Mouse (Mus musculus) embryonic facial prominence, embryonic 15.5 days (tissue): Measurements from ENCODE around the gene Tpgs1. TPM values are rescaled to one million over a fixed set of nuclear protein-coding genes. Genes with fewer than 3 reads are reported as not detected.

Source experiments
- ATAC-seq: fragments of 200-750 bp; cut with Nextera tagmentation; 2 replicates; pipeline ENCODE4 v1.8.0; 2017; ENCODE audit warnings: low read depth, moderate TSS enrichment; ENCODE audit not compliant: insufficient number of reproducible peaks, low FRiP score, low TSS enrichment
- H3K27ac ChIP-seq: fragments of 300-500 bp; sonication (generic); replicated peaks from 2 replicates; pipeline ENCODE4 v1.5.1; 2015; ENCODE audit warnings: mild to moderate bottlenecking, inconsistent platforms
- H3K27me3 ChIP-seq: fragments of 300-500 bp; sonication (generic); 2 replicates; pipeline ENCODE4 v1.6.1; 2015; ENCODE audit warnings: inconsistent platforms
- H3K36me3 ChIP-seq: fragments of 300-500 bp; sonication (generic); 2 replicates; pipeline ENCODE4 v1.6.1; 2015; ENCODE audit warnings: mild to moderate bottlenecking, inconsistent platforms
- H3K4me1 ChIP-seq: fragments of 300-500 bp; sonication (generic); 2 replicates; pipeline ENCODE4 v1.6.1; 2015; ENCODE audit warnings: inconsistent platforms
- H3K4me2 ChIP-seq: fragments of 300-500 bp; sonication (generic); replicated peaks from 2 replicates; pipeline ENCODE4 v1.6.1; 2015; ENCODE audit warnings: mild to moderate bottlenecking, inconsistent platforms
- H3K4me3 ChIP-seq: fragments of 300-500 bp; sonication (generic); replicated peaks from 2 replicates; pipeline ENCODE4 v1.5.1; 2015; ENCODE audit warnings: mild to moderate bottlenecking, inconsistent platforms
- H3K9ac ChIP-seq: fragments of 300-500 bp; sonication (generic); 2 replicates; pipeline ENCODE4 v1.6.1; 2015; ENCODE audit warnings: inconsistent platforms
- H3K9me3 ChIP-seq: fragments of 300-500 bp; sonication (generic); replicated peaks from 2 replicates; pipeline ENCODE4 v1.6.1; 2016; ENCODE audit warnings: inconsistent platforms
- WGBS: fragments of 180-500 bp; shearing (Covaris S2); methylation state at CpG from one replicate; pipeline ENCODE4 v1.1.7; 2015; 5-methylcytosine and 5-hydroxymethylcytosine counted together
- polyA plus RNA-seq: library from polyadenylated mRNA; unstranded; fragments of >200 nt; fragmentation: Nextera tagmentation; extraction: Ambion mirVana; gene quantifications from 2 replicates; pipeline ENCODE4 v1.2.1, GENCODE M21; 2015

The Tpgs1 gene
- polyA plus RNA-seq, 1 experiment from 2014 or later: 62.4 TPM

GRCm38 (mm10) chr10:79645711-79646110 lies 23.5 kb upstream of the Tpgs1 start, which contains the start of gene Odf3l2:
Gene Odf3l2 (minus strand): TSS chr10:79645738.
- Histone ChIP-seq H3K27ac (no peak within 1 kb of the TSS), H3K36me3 (no peaks in the 10 kb centered on the region), H3K4me3 (no peak within 1 kb of the TSS), H3K4me2 (no peak within 1 kb of the TSS), H3K9ac (no peak within 1 kb of the TSS), H3K9me3 (no peaks in the 10 kb centered on the region), H3K4me1 (no peaks in the 10 kb centered on the region), H3K27me3 (no peaks in the 10 kb centered on the region)
- no peak for ATAC-seq
- WGBS: 55% methylated on average over 8 of the region's 8 CpGs

GRCm38 (mm10) chr10:79649070-79649751 lies 20.0 kb upstream of the Tpgs1 start:
- 27% methylated on average over 7 of the region's 7 CpGs for WGBS
- H3K27me3 ChIP-seq: 0 out of 2 replicates have a peak, but pooled peaks cover 2% of the 10 kb centered on the region
- H3K4me2 ChIP-seq: no peak overlapping the region
- no peaks in the 10 kb centered on the region for H3K9me3 ChIP-seq
- ATAC-seq: no peak
- no peak overlapping the region for H3K4me3 ChIP-seq
- no peaks in the 10 kb centered on the region for H3K36me3 ChIP-seq
- no peak overlapping the region for H3K27ac ChIP-seq
- H3K9ac ChIP-seq: no peak overlapping the region
- H3K4me1 ChIP-seq: no peaks in the 10 kb centered on the region

GRCm38 (mm10) chr10:79652789-79653188 lies 16.4 kb upstream of the Tpgs1 start:
- ATAC-seq: no peak
- H3K9ac ChIP-seq: no peak overlapping the region
- H3K36me3 ChIP-seq: no peaks in the 10 kb centered on the region
- H3K4me2 ChIP-seq: no peak overlapping the region
- no peaks in the 10 kb centered on the region for H3K9me3 ChIP-seq
- no peak overlapping the region for H3K4me3 ChIP-seq
- no peak overlapping the region for H3K27ac ChIP-seq
- 62% methylated on average over 7 of the region's 7 CpGs for WGBS
- no peaks in the 10 kb centered on the region for H3K4me1 ChIP-seq
- 0 out of 2 replicates have a peak, but pooled peaks cover 2% of the 10 kb centered on the region for H3K27me3 ChIP-seq

GRCm38 (mm10) chr10:79654946-79655395 lies 14.2 kb upstream of the Tpgs1 start:
- Histone ChIP-seq H3K9ac (no peak overlapping the region), H3K9me3 (no peaks in the 10 kb centered on the region), H3K4me2 (no peak overlapping the region), H3K4me3 (no peak overlapping the region), H3K4me1 (no peaks in the 10 kb centered on the region), H3K27ac (no peak overlapping the region), H3K27me3 (0 out of 2 replicates have a peak, but pooled peaks cover 2% of the 10 kb centered on the region), H3K36me3 (no peaks in the 10 kb centered on the region)
- 28% methylated on average over 1 of the region's 1 CpGs for WGBS
- ATAC-seq: no peak

- ATAC-seq: no peak
- no peak overlapping the region for H3K9ac ChIP-seq
- H3K4me2 ChIP-seq: no peak overlapping the region
- no peaks in the 10 kb centered on the region for H3K36me3 ChIP-seq
- H3K4me1 ChIP-seq: no peaks in the 10 kb centered on the region
- H3K27me3 ChIP-seq: no peaks in the 10 kb centered on the region
- 17% methylated on average over 4 of the region's 4 CpGs for WGBS
- no peak overlapping the region for H3K27ac ChIP-seq
- no peaks in the 10 kb centered on the region for H3K9me3 ChIP-seq
- H3K4me3 ChIP-seq: no peak overlapping the region
Observed at GRCm38 (mm10) chr10:79658829-79659228, 10.3 kb upstream of the Tpgs1 start.

GRCm38 (mm10) chr10:79660298-79660697 lies 8.9 kb upstream of the Tpgs1 start:
- Histone ChIP-seq H3K9me3 (no peaks in the 10 kb centered on the region), H3K36me3 (no peaks in the 10 kb centered on the region), H3K4me3 (no peak overlapping the region), H3K27ac (no peak overlapping the region), H3K27me3 (no peaks in the 10 kb centered on the region), H3K9ac (no peak overlapping the region), H3K4me1 (peaks cover 3% of the 10 kb centered on the region; the same call in 1 of the 2 replicates), H3K4me2 (no peak overlapping the region)
- 81% methylated on average over 2 of the region's 2 CpGs for WGBS
- no peak for ATAC-seq

GRCm38 (mm10) chr10:79661861-79662260 lies 7.3 kb upstream of the Tpgs1 start:
- WGBS: 53% methylated on average over 3 of the region's 3 CpGs

GRCm38 (mm10) chr10:79664131-79664665 lies 5.0 kb upstream of the Tpgs1 start, which contains the start of gene Madcam1:
Gene Madcam1 (plus strand): TSS chr10:79664559.
- Histone ChIP-seq H3K36me3 (no peaks in the 10 kb centered on the region), H3K4me1 (peaks cover 3% of the 10 kb centered on the region; the same call in 1 of the 2 replicates), H3K27ac (no peak within 1 kb of the TSS), H3K9me3 (no peaks in the 10 kb centered on the region), H3K9ac (no peak within 1 kb of the TSS), H3K4me2 (no peak within 1 kb of the TSS), H3K27me3 (no peaks in the 10 kb centered on the region), H3K4me3 (no peak within 1 kb of the TSS)
- no peak for ATAC-seq
- WGBS: 7% methylated on average over 13 of the region's 13 CpGs

More at GRCm38 (mm10) chr10:79661861-79662260, 7.3 kb upstream of the Tpgs1 start:
- no peak overlapping the region for H3K9ac ChIP-seq
- 0 out of 2 replicates have a peak, but pooled peaks have one; percentile 6 for ATAC-seq
- peaks cover 3% of the 10 kb centered on the region; the same call in 1 of the 2 replicates for H3K4me1 ChIP-seq
- H3K27ac ChIP-seq: no peak overlapping the region
- no peaks in the 10 kb centered on the region for H3K36me3 ChIP-seq
- no peak overlapping the region for H3K4me2 ChIP-seq
- H3K27me3 ChIP-seq: no peaks in the 10 kb centered on the region
- H3K9me3 ChIP-seq: no peaks in the 10 kb centered on the region
- H3K4me3 ChIP-seq: no peak overlapping the region

GRCm38 (mm10) chr10:79665051-79665450 lies 4.1 kb upstream of the Tpgs1 start:
- Histone ChIP-seq H3K4me3 (no peak overlapping the region), H3K36me3 (no peaks in the 10 kb centered on the region), H3K27ac (no peak overlapping the region), H3K4me1 (peaks cover 4% of the 10 kb centered on the region), H3K4me2 (no peak overlapping the region), H3K9ac (no peak overlapping the region), H3K27me3 (no peaks in the 10 kb centered on the region), H3K9me3 (no peaks in the 10 kb centered on the region)
- no peak for ATAC-seq
- 77% methylated on average over 8 of the region's 8 CpGs for WGBS

GRCm38 (mm10) chr10:79666493-79666892 lies 2.7 kb upstream of the Tpgs1 start:
- H3K27me3 ChIP-seq: no peaks in the 10 kb centered on the region
- ATAC-seq: no peak
- H3K9me3 ChIP-seq: no peaks in the 10 kb centered on the region
- H3K4me3 ChIP-seq: no peak overlapping the region
- H3K4me1 ChIP-seq: peaks cover 12% of the 10 kb centered on the region
- no peak overlapping the region for H3K9ac ChIP-seq
- H3K27ac ChIP-seq: no peak overlapping the region
- H3K4me2 ChIP-seq: no peak overlapping the region
- H3K36me3 ChIP-seq: no peaks in the 10 kb centered on the region
- WGBS: 58% methylated on average over 9 of the region's 9 CpGs

- WGBS: 82% methylated on average over 5 of the region's 5 CpGs
- Histone ChIP-seq H3K4me2 (no peak overlapping the region), H3K36me3 (peaks cover 6% of the 10 kb centered on the region), H3K27me3 (no peaks in the 10 kb centered on the region), H3K9me3 (no peaks in the 10 kb centered on the region), H3K4me3 (no peak overlapping the region), H3K27ac (no peak overlapping the region), H3K4me1 (peaks cover 12% of the 10 kb centered on the region), H3K9ac (no peak overlapping the region)
- ATAC-seq: no peak
Observed at GRCm38 (mm10) chr10:79668076-79668475, 1.1 kb upstream of the Tpgs1 start.
